Mouse (Mus musculus) right cerebral cortex, adult 18-20 months (tissue): ENCODE results near the gene Flt4.

Source experiments
- DNase-seq: peaks from one replicate; pipeline ENCODE4 v3.0.0; 2022; ENCODE audit warnings: mixed read lengths

Gene Flt4

GRCm38 (mm10) chr11:49702014-49702413 lies 93.0 kb downstream of the Flt4 start:
- no peak for DNase-seq
